Mouse (Mus musculus) ES-E14 (cell line): Measurements from ENCODE around the gene Hspbap1. TPM values are rescaled to one million over a fixed set of nuclear protein-coding genes. Genes with fewer than 3 reads are reported as not detected.
A peak's percentile ranks its signal among the peaks of the same experiment; 100 is the strongest.

Experiments
- DNase-seq: peaks from one replicate; pipeline ENCODE4 v3.0.0-alpha.2; 2013; ENCODE audit warnings: low read depth, low spot score
- H3K27ac ChIP-seq: 2 replicates; pipeline ENCODE4 v1.5.1; 2012; ENCODE audit warnings: low read depth, mild to moderate bottlenecking, low read length, moderate library complexity, mixed read lengths; ENCODE audit not compliant: poor library complexity, insufficient read depth, severe bottlenecking
- H3K36me3 ChIP-seq: 2 replicates; pipeline ENCODE4 v1.6.1; 2012; ENCODE audit warnings: mild to moderate bottlenecking, low read length, moderate library complexity, mixed read lengths; ENCODE audit not compliant: control insufficient read depth, poor library complexity, insufficient read depth, severe bottlenecking
- H3K4me1 ChIP-seq, 2 experiments: fragments of 150-350 bp in 1 of 2; sonication (generic) in 1 of 2; 2 replicates each; pipeline ENCODE4 v1.6.1; 2012; ENCODE audit warnings: low read length in 2 of 2, mild to moderate bottlenecking in 1 of 2, mixed read lengths in 1 of 2; ENCODE audit not compliant: control insufficient read depth in 2 of 2, insufficient read depth in 2 of 2, poor library complexity in 1 of 2
- H3K4me3 ChIP-seq, 2 experiments: fragments of 150-350 bp in 1 of 2; sonication (generic) in 1 of 2; 2 replicates each; pipeline ENCODE4 v1.5.1; 2012; ENCODE audit warnings: low read length in 2 of 2, low read depth in 1 of 2, mild to moderate bottlenecking in 1 of 2, mixed read lengths in 1 of 2; ENCODE audit not compliant: insufficient read depth in 1 of 2, poor library complexity in 1 of 2, severe bottlenecking in 1 of 2
- H3K9ac ChIP-seq: 2 replicates; pipeline ENCODE4 v1.6.1; 2012; ENCODE audit warnings: low read depth, mild to moderate bottlenecking, low read length, mixed read lengths; ENCODE audit not compliant: poor library complexity, insufficient read depth, severe bottlenecking
- H3K9me3 ChIP-seq: fragments of 150-350 bp; sonication (generic); 2 replicates; pipeline ENCODE4 v1.6.1; 2012; ENCODE audit warnings: low read depth, mild to moderate bottlenecking, low read length; ENCODE audit not compliant: control insufficient read depth, insufficient read depth
- CHD2 ChIP-seq: IDR thresholded peaks from 2 replicates; pipeline ENCODE4 v1.6.1; 2014; ENCODE audit warnings: mild to moderate bottlenecking, low read depth, low read length, inconsistent platforms
- HCFC1 ChIP-seq: IDR thresholded peaks from 2 replicates; pipeline ENCODE4 v1.6.1; 2012; ENCODE audit warnings: low read length, inconsistent platforms, borderline replicate concordance; ENCODE audit not compliant: insufficient read depth
- MAFK ChIP-seq: IDR thresholded peaks from 2 replicates; pipeline ENCODE4 v1.6.1; 2014; ENCODE audit warnings: mild to moderate bottlenecking, low read depth, low read length, inconsistent platforms; ENCODE audit not compliant: insufficient read depth
- ZC3H11A ChIP-seq: IDR thresholded peaks from 2 replicates; pipeline ENCODE4 v1.6.1; 2012; ENCODE audit warnings: low read depth, mild to moderate bottlenecking, inconsistent platforms, low read length, borderline replicate concordance
- ZNF384 ChIP-seq: IDR thresholded peaks from 2 replicates; pipeline ENCODE4 v1.6.1; 2012; ENCODE audit warnings: low read depth, low read length, inconsistent platforms
- in situ Hi-C, 2 experiments: fragments of 600-800 bp; cut with MboI; formaldehyde crosslinking; loops; one replicate each; pipeline ENCODE4 v1.15.1; 2025; ENCODE audit warnings: low sequenced_read_pairs in 2 of 2, inconsistent platforms in 1 of 2; ENCODE audit not compliant: unreplicated experiment in 2 of 2
- total RNA-seq: library from RNA; depleted of rRNA; stranded (reverse); fragments of 300-350 nt; gene quantifications from 2 replicates; pipeline ENCODE4 v1.2.3, GENCODE M21; 2012; rRNA removed

Gene Hspbap1
- 71.9 and 73.5 TPM in 2 replicates for total RNA-seq

DNA sequence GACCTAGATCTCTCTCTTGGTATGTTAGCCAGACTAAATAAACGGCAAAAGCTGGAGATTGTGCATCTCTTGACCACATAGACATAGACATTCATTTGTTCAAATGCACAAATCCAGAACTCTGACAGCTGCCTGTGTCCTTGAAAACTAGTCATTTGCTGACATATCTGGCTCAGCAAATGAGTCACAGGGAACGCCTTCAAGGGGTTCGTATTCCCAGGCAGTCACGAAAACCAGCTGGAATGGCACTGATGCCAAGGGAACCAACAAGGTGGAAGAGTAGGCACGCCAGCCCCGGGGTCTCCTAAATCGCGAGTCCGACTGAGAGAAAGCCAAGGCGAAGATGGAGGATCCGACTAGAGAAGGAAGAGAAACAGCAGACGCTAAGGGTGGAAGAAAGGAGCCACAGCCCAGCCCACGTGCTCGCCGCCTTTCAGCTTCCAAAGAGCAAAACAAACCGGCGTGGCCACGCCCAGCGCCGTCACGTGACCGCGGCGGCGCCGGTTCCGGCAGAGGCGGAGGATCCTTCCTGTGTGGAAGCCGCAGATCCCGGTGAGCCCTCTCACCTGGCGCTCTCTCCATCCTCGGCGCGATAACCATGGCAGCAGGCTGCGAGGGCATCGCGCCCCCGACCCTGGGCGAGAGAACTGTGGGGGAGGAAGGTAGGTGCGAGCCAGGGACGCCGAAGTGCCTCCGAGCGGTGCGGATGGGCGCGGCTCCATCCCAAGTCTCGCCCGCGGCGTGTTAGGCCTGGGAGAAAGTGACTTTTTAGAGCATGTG lies at the start of gene Hspbap1:
TSS of gene Hspbap1 (plus strand) at position 498 of the 780 bp plus-strand sequence.
- peak within 1 kb of the TSS; percentile 93 for H3K27ac ChIP-seq
- H3K9ac ChIP-seq = peak within 1 kb of the TSS; percentile 98
- TF ChIP-seq ZNF384 = no peak
- no peak; the same call in 1 of the 2 replicates for TF ChIP-seq HCFC1
- TF ChIP-seq CHD2 = no peak
- no peak for TF ChIP-seq MAFK
- TF ChIP-seq ZC3H11A = no peak
- peaks cover 4 to 6% of the 10 kb centered on the region in 2 experiments; a peak in 1 of 4 replicates for H3K4me1 ChIP-seq
- no peaks in the 10 kb centered on the region for H3K9me3 ChIP-seq
- peaks cover 5% of the 10 kb centered on the region for H3K36me3 ChIP-seq
- in situ Hi-C loops = no loop called here
- H3K4me3 ChIP-seq = peak within 1 kb of the TSS; percentile 85 to 97
- peak; percentile 83 for DNase-seq

- no peaks in the 10 kb centered on the region for H3K36me3 ChIP-seq
- in situ Hi-C loops = no loop called here
- no peaks in the 10 kb centered on the region for H3K9me3 ChIP-seq
- H3K27ac ChIP-seq = no peak overlapping the region
- H3K4me3 ChIP-seq = no peak overlapping the region
- 0 out of 4 replicates have a peak, but pooled peaks cover 2 to 4% of the 10 kb centered on the region in 2 experiments for H3K4me1 ChIP-seq
- no peak for DNase-seq
- H3K9ac ChIP-seq = no peak overlapping the region
- TF ChIP-seq MAFK = no peak
- TF ChIP-seq ZNF384 = no peak
- TF ChIP-seq ZC3H11A = no peak
- TF ChIP-seq CHD2 = no peak
- TF ChIP-seq HCFC1 = no peak
These were observed 45.6 kb upstream of the Hspbap1 start for GRCm38 (mm10) chr16:35724561-35724960.

GRCm38 (mm10) chr16:35726601-35727000 lies 43.6 kb upstream of the Hspbap1 start:
- DNase-seq = no peak
- Histone ChIP-seq H3K27ac (no peak overlapping the region), H3K36me3 (no peaks in the 10 kb centered on the region), H3K4me1 (0 out of 4 replicates have a peak, but pooled peaks cover 2 to 4% of the 10 kb centered on the region in 2 experiments), H3K9me3 (no peaks in the 10 kb centered on the region), H3K9ac (no peak overlapping the region), H3K4me3 (no peak overlapping the region)
- TF ChIP-seq MAFK (no peak), ZC3H11A (no peak), ZNF384 (no peak), CHD2 (no peak), HCFC1 (no peak)
- in situ Hi-C loops = no loop called here

DNA sequence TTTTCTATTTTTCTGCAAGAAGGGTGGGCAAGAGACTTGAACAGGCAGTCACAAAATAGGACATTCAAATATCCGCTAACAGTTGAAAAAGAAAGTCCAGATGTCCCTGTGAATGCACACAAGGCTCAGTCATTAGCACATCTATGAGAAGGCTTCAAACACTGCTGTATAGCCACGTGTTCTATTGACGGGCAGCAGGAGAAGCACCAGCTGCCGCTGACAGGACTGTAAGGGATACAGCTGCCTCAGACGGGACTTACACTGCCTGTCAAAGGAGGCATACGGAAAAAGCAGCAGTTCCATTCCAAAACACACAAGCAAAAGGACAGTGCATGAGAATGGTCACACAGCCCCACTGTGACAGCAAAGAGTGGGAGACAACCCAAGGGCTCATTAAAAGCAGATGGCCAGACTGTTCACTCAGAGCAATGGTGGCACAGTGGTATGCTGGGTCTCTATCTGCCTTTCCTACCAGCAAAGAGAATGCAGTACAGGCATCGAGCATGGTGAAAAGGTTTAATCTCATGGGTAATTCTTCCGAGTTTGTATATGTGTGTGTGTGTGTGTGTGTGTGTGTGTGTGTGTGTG lies 40.9 kb upstream of the Hspbap1 start:
- Histone ChIP-seq H3K9ac (no peak overlapping the region), H3K9me3 (no peaks in the 10 kb centered on the region), H3K4me3 (no peak overlapping the region), H3K27ac (no peak overlapping the region), H3K36me3 (no peaks in the 10 kb centered on the region), H3K4me1 (0 out of 4 replicates have a peak, but pooled peaks cover under 1 to 4% of the 10 kb centered on the region in 2 experiments)
- DNase-seq = peak; percentile 30
- in situ Hi-C loops = no loop called here
- TF ChIP-seq MAFK (no peak), ZC3H11A (no peak), CHD2 (no peak), HCFC1 (no peak), ZNF384 (no peak)
